10 mouse cellular contexts compared by ENCODE assay signal in the genomic region with DNA sequence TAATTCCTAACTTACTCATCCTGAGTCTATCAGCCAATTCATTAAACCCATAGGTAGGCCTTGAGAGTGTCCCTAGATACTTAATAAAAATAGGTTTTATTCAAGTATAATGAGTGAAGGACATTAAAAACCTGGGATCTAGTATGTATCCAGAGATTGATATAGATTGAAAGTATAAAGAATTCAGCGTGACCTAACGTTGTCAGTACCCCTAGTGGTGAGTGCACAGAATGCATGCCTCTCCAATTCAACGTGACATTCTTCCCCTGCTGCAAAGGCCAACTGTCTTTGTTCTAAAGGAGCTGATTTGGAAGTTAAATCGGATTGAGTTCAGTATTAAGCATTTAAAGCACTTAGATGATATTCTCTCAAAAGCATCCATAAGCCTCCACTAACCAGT. TPM values are rescaled to one million over a fixed set of nuclear protein-coding genes. Genes with fewer than 3 reads are reported as not detected.
DNase-seq lines count a peak whose midpoint lies in the region; ATAC-seq and TF ChIP-seq lines count a peak whose summit lies in the region.
"Had no signal": no experiment of that assay in that cellular context is flagged by ENCODE, and none has a peak within 500 bp of the region (broad histone marks: within the 10 kb centered on the region; RNA-seq: fewer than 3 reads in every experiment).

No protein-coding gene starts in this region.

- no peak for TF ChIP-seq EP300 in MEL (IDR thresholded peaks at IDR 0.05; ENCODE audit: low read depth in 1 of 2, low read length in 2 of 2)

- H3K9ac ChIP-seq in MEL (ENCODE audit: control insufficient read depth, low read depth, low read length, poor library complexity, severe bottlenecking), result no peak overlapping the region
- H3K9ac ChIP-seq: hindbrain, embryonic 15.5 days had no signal

- H3K36me3 ChIP-seq in MEL (ENCODE audit: control insufficient read depth in 1 of 2, insufficient read depth in 2 of 2, low read length in 2 of 2), result no peaks in the 10 kb centered on the region
- H3K36me3 ChIP-seq: hindbrain, embryonic 15.5 days had no signal

- H3K4me3 ChIP-seq in MEL (ENCODE audit: control insufficient read depth in 1 of 2, insufficient read depth in 1 of 2, low read depth in 2 of 2, low read length in 2 of 2), result no peak overlapping the region
- H3K4me3 ChIP-seq: hindbrain, embryonic 15.5 days; megakaryocyte, embryonic 14.5 days had no signal

- peak; percentile 48 to 81 (median 62) for TF ChIP-seq CTCF in MEL (IDR thresholded peaks at IDR 0.05 in 2 of 3, conservative IDR thresholded peaks at IDR 0.05 in 1 of 3; ENCODE audit: control insufficient read depth in 1 of 3, insufficient read depth in 1 of 3, low read depth in 2 of 3, low read length in 3 of 3, poor library complexity in 1 of 3, severe bottlenecking in 1 of 3)

- H3K79me2 ChIP-seq in MEL (ENCODE audit: control insufficient read depth, insufficient read depth, low read length, poor library complexity), result no peaks in the 10 kb centered on the region

- TF ChIP-seq POLR2A in MEL (IDR thresholded peaks at IDR 0.05; ENCODE audit: control insufficient read depth in 1 of 2, insufficient read depth in 1 of 2, low read depth in 1 of 2, low read length in 2 of 2, poor library complexity in 1 of 2), result no peak

- peak; percentile 56 for ATAC-seq in granulocyte monocyte progenitor cell, adult 5-6 weeks (replicated peaks; ENCODE audit: poor library complexity, severe bottlenecking)
- no peak for ATAC-seq in monocyte, adult 5-6 weeks (replicated peaks; ENCODE audit: insufficient number of reproducible peaks, low FRiP score, low TSS enrichment, poor library complexity, severe bottlenecking)

- no peaks in the 10 kb centered on the region; a peak in 1 of 4 replicates for H3K27me3 ChIP-seq in MEL (ENCODE audit: control insufficient read depth in 1 of 2, insufficient read depth in 2 of 2, low read length in 2 of 2)
- H3K27me3 ChIP-seq: hindbrain, embryonic 15.5 days; megakaryocyte, embryonic 14.5 days had no signal

- peak; percentile 37 for DNase-seq in heart, postnatal 4 days
- no peak for DNase-seq in heart, adult 11 months
- peak; percentile 44 for DNase-seq in 3T3-L1 (ENCODE audit: low read depth, low spot score)
- peak; percentile 59 for DNase-seq in MEL (ENCODE audit: low read depth, low spot score)
- no peak for DNase-seq in thymus, adult 18-20 months
- DNase-seq in ovary, postnatal 14 days (ENCODE audit: low spot score), result no peak

- H3K4me1 ChIP-seq in MEL (ENCODE audit: control insufficient read depth in 1 of 2, insufficient read depth in 2 of 2, low read length in 2 of 2), result peaks cover 0 to 2% of the 10 kb centered on the region in 2 experiments; a peak in 1 of 4 replicates

- H3K27ac ChIP-seq in MEL (ENCODE audit: control insufficient read depth, low read depth, low read length), result no peak overlapping the region
- H3K27ac ChIP-seq: hindbrain, embryonic 15.5 days had no signal

- TF ChIP-seq RAD21 in MEL (IDR thresholded peaks at IDR 0.05; ENCODE audit: low read depth, low read length), result peak; percentile 9

- no peaks in the 10 kb centered on the region for H3K9me3 ChIP-seq in MEL (replicated peaks; ENCODE audit: insufficient read depth, low read length)
- H3K9me3 ChIP-seq: hindbrain, embryonic 15.5 days; megakaryocyte, embryonic 14.5 days had no signal

TF ChIP-seq in MEL, 35 proteins besides CTCF, POLR2A, EP300 and RAD21:
- TF ChIP-seq SMC3 (IDR thresholded peaks at IDR 0.05; ENCODE audit: low read depth, low read length) (peak; percentile 31; the same call in 1 of the 2 replicates), MYC (IDR thresholded peaks at IDR 0.05; ENCODE audit: low read depth, low read length) (0 out of 2 replicates have a peak, but pooled peaks have one; percentile 31), SIN3A (IDR thresholded peaks at IDR 0.05; ENCODE audit: low read length) (no peak)
TF ChIP-seq in MEL: peak in this region for 2.

RNA-seq across cellular contexts. Expression of a gene that starts 36.7 kb away (rescaled TPM):
- 10 to 100 TPM; 14.9 to 15.2 TPM for total RNA-seq in heart, postnatal 4 days (2021)
- 32.0 and 35.2 TPM in 2 replicates for total RNA-seq in MEL (2012; rRNA removed)
- polyA plus RNA-seq in MEL (2012; ENCODE audit: insufficient read depth in 1 of 2, insufficient read length in 2 of 2, low read depth in 1 of 2, low replicate concordance in 2 of 2, missing spikeins in 1 of 2), result 100 to 1,000 TPM in 1 of 2 experiments, 10 to 100 TPM in 1; 61.4 to 337 TPM
- total RNA-seq in granulocyte monocyte progenitor cell, adult 5-6 weeks (2014; fragmentation: Nextera tagmentation), result 30.4 and 30.9 TPM in 2 replicates
- 25.6 and 30.2 TPM in 2 replicates for total RNA-seq in granulocyte monocyte progenitor cell, adult 5-6 weeks (2017)
- 3.6 to 17.7 TPM (median 11.7 TPM) in 3 replicates for total RNA-seq in monocyte, adult 5-6 weeks (2017)

RNA-seq across cellular contexts. Expression of a gene that starts 37.1 kb away (rescaled TPM):
- total RNA-seq in heart, postnatal 4 days (2021), result 10 to 100 TPM; 50.7 to 73.3 TPM
- total RNA-seq in MEL (2012; rRNA removed), result not detected in 2 replicates
- not detected for polyA plus RNA-seq in MEL (2012; ENCODE audit: insufficient read depth in 1 of 2, insufficient read length in 2 of 2, low read depth in 1 of 2, low replicate concordance in 2 of 2, missing spikeins in 1 of 2)
- not detected in 2 replicates for total RNA-seq in granulocyte monocyte progenitor cell, adult 5-6 weeks (2014; fragmentation: Nextera tagmentation)
- total RNA-seq in granulocyte monocyte progenitor cell, adult 5-6 weeks (2017), result not detected in 2 replicates
- not detected in 3 replicates for total RNA-seq in monocyte, adult 5-6 weeks (2017)

Comparison
In these comparisons a context has a peak if more than half of its experiments do, and no peak if none do; other contexts are left out.
1. DNase-seq: peak in heart, postnatal 4 days (single experiment), 3T3-L1 (single experiment) and MEL (single experiment); none in heart, adult 11 months (single experiment), thymus, adult 18-20 months (0 of 2) and ovary, postnatal 14 days (single experiment).
2. RNA of a gene that starts 37.1 kb away (total RNA-seq): 50.7 to 73.3 TPM in heart, postnatal 4 days; not detected in MEL, not detected in granulocyte monocyte progenitor cell, adult 5-6 weeks and not detected in monocyte, adult 5-6 weeks; every median in the first group is over 10 times any median in the second.